Mouse (Mus musculus) cerebellum, adult 9-10 months (tissue): ENCODE data around the gene Rhox12.

Source experiments
- DNase-seq: peaks from one replicate; pipeline ENCODE4 v3.0.0; 2022

Gene Rhox12

DNA sequence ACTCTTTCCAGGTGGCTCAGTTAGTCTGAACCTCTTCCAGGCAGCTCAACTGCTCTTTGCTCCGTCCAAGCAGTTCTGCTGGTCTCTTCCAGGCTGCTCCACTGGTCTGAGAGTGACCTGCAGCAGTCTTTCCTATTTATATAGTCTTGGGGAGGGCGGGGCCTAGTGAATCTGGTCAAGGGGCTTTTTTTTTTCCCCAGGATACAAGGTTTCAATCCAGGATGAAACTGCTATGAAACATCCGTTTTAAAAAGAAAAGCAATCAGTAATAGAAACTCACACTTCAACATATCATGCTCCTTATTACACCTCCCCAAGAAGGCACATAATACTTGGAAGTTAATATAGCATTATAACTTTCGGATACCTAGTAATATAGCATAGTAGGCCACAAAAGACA is at the start of gene Rhox12:
TSS of gene Rhox12 (minus strand) at position 101 of the 400 bp plus-strand sequence.
- no peak for DNase-seq

DNA sequence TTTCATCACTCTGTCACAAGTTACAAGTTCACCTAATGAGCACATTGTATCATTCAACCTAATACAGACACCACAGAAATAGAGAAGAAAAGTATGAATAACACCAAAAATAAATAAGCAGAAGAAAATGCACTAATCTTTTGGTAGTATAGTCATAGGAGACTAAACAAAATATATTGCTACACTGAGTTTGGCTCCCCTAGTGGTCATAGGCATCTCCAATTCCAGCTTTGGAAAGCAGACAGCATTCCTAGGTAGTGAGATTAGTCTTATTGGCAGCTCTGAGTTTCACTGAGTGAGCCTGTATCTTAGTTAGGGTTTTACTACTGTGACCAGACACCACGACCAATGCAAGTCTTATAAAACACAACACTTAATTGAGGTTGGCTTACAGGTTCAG is 48.4 kb upstream of the Rhox12 start:
- DNase-seq: no peak

DNA sequence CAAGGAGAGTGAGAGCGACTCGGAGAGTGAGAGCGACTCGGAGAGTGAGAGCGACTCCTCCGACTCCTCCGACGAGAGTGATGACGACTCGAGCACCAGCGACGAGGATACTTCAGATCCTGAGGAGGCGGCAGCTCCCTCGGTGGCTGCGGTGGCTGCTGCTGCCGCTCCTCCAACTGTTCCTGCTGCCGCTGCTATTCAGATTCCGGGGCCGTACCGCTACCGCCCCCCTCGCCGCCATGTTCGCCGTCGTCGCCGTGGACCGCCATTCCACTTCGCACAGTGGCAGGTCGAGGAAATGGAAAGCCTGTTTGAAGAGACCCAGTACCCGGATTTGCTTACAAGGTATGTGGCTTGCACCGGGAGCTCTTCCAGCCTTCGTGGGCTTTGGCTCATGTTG is 10.8 kb upstream of the Rhox12 start:
- no peak for DNase-seq

DNA sequence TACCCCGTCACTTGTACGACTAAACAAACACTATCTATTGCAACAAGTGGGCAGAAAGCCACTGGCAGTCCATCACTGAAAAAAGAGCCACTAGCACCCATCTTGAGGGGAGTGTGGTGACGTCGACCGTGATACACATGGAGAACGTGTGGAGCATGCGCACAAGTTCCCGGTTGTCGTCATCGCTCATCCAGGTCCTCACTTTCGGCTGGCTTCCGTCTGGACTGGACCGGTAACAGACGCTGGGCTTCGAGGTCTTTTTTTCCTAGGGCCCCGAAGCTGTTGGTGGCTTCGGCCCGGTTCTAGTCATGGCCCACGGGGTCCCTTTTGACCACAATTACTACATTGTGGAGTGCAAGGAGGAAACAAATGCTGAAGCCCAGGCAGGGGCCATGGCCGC is 10.3 kb upstream of the Rhox12 start, which contains the start of gene Rhox13:
TSS of gene Rhox13 (plus strand) at position 238 of the 400 bp plus-strand sequence.
- no peak for DNase-seq

DNA sequence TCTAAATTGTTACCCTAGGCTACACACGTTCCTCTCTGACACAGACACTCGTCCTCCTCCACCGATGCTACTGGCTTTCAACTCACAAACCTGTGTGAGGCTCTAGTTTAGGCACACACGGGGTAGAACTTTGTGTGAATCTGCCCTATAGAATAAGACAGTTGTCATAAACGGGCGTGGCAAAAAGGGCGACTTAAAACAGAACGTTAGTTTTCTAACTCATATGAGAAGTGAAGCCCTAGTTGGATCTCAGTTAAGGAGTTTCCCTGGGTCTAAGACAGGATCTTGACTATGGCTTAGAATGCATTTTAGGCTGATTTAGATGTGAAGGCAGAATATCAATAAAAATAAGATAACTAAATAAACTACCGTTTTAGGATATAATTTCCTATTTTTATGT is 25.7 kb downstream of the Rhox12 start, which contains the start of gene Rhox11:
TSS of gene Rhox11 (minus strand) at position 101 of the 400 bp plus-strand sequence.
- DNase-seq: no peak

DNA sequence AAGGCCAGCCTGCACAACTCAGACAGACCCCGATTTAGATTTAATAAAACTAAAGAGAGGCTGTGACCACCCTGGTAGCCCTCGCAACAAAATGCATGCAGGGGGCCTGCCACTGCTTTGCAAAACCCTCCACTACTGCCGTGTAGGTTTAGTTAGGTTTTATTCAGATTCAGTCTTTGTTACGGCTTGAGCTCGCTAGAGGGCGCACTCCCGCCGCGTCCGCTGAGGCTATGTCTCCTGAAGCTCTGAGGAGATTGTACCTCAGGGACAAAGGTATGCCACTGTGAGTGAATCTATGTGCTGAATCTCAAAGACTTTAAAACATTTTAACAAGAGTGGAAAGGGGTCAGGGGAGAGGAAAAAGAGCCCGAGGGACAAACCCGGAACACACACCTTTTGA is 26.5 kb downstream of the Rhox12 start:
- DNase-seq: peak; percentile 10

DNA sequence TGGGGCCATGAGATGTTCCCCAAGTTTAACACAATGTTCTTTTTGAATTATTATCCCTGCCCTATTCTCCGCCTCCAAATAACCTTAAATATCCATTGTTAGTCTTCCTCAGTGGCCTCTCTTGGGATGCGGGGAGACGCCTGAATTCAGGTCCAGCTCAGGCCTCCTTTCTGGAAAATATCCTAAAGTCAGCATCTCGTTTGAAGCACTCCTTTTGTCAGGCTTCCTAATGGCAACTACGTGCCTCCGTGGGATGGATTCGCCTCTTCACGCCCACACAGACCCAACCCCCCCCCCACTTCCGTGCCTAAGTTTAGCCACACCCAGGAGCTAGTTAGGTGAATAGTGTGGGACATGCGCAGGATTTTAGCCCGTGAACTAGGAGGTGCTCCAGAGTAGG is 44.5 kb downstream of the Rhox12 start, which contains the start of gene Rhox10:
TSS of gene Rhox10 (plus strand) at position 301 of the 400 bp plus-strand sequence.
- no peak for DNase-seq

DNA sequence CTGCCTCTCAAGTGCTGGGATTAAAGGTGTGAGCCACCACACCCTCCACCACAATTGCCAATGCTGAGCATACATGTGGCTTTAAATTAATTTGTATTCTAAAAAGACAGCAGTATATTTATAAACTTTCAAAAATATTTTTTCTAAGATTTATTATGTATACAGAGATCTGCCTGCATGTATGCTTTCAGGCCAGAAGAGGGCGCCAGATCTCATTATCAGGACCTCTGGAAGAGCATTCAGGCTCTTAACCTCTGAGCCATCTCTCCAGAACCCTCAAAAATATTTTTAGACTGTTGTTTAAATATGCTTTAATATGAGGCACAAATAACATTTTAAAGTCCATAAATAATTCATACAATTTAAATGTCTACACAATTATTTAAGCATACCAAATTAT is 49.2 kb downstream of the Rhox12 start:
- peak; percentile 11 for DNase-seq
